Mouse (Mus musculus): ENCODE measurements around the gene Tcea3.

- TF ChIP-seq CTCF (IDR thresholded peaks at IDR 0.05; ENCODE audit: extremely low read depth, insufficient read depth, insufficient read length, insufficient replicate concordance) = no peak
- TF ChIP-seq POLR2A (IDR thresholded peaks at IDR 0.05; ENCODE audit: low read depth, low read length) = no peak
Measured at GRCm38 (mm10) chr4:136223549-136224239, 23.8 kb upstream of the Tcea3 start.

All from spleen, adult 2 months (tissue).